Mouse (Mus musculus) erythroid progenitor cell, adult 5-6 weeks (primary cell): ENCODE data around the gene Prrg1. TPM values are rescaled to one million over a fixed set of nuclear protein-coding genes. Genes with fewer than 3 reads are reported as not detected.
"Not testable (repeated sequence)": the region's sequence is repeated elsewhere in the genome, so short reads cannot be mapped to it uniquely, and the experiment has no call there.

Experiments
- ATAC-seq: replicated peaks from 2 replicates; pipeline ENCODE4 v1.8.0; 2016; ENCODE audit warnings: moderate number of reproducible peaks, mild to moderate bottlenecking, moderate TSS enrichment, inconsistent platforms; ENCODE audit not compliant: poor library complexity, low FRiP score, severe bottlenecking
- total RNA-seq, 2 experiments: library from RNA; stranded (forward) in 1 of 2; stranded (reverse) in 1 of 2; fragments of 150-400 nt in 1 of 2; fragments of 186-747, 209-891 nt in 1 of 2; gene quantifications; 2 replicates each; pipeline versions ENCODE4 v1.2.3 to v1.2.4; 2015 to 2017; ENCODE audit warnings: low replicate concordance in 2 of 2

Gene Prrg1
- total RNA-seq (2015; ENCODE audit: low replicate concordance) (1.4 and 2.5 TPM in 2 replicates), total RNA-seq (2017; ENCODE audit: low replicate concordance) (1.7 and 2.2 TPM in 2 replicates)

DNA sequence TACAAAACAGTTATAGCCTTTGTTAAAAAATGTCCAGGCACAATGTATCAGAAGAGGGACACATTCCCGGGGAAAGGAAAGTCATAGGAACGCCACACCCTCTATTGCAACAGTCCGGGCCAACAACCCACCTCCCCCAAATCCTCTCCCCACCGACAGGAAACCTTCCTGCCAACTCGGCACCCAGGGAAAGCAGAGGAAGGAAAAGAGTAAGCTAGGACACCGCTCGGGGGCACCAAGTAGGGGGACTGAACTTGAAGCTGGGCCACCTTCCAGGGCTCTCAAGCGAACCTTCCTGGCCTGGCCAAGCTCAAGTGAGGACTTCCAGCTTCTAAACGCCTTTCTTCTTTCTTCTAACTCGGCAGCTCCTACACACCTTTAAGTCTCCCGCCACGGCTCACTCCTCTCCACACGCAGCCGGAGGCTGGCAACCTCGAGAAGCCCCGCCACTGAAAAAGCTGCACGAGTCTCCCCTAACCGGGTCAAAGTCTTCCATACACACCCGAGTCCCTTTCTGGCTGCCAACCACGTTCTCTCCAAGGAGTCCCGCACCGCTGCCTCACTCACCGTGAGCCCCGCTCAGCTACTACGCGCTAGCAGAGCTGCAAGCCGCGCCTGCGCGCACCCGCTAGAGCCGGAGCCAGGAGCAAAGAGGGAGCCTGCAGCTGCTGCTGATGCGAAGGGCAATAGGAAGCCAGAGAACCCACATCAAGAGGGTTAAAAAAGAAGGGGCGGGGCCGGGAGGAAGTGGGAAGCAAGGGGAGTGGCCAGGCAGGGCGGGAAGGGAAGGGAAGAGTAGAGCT, at the start of gene Prrg1:
TSS of gene Prrg1 (minus strand) at position 695 of the 803 bp plus-strand sequence.
- peak; percentile 88 for ATAC-seq

DNA sequence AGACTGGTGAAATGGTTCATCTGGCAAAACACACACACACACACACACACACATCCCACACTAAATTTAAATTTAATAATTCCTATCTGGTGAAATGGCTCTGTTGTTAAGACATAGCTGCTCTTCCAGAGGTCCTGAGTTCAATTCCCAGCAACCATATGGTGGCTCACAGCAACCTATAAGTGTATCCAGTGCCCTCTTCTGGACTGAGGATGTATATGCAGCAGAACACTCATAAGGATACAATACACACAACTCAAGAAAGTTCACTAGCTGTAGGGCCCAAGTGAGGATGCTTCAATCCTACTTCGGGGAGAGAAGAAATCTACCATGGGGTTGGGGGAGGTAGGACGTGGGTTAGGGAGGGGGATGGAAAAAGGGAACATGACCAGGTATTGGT, 22.1 kb upstream of the Prrg1 start:
- no peak for ATAC-seq

DNA sequence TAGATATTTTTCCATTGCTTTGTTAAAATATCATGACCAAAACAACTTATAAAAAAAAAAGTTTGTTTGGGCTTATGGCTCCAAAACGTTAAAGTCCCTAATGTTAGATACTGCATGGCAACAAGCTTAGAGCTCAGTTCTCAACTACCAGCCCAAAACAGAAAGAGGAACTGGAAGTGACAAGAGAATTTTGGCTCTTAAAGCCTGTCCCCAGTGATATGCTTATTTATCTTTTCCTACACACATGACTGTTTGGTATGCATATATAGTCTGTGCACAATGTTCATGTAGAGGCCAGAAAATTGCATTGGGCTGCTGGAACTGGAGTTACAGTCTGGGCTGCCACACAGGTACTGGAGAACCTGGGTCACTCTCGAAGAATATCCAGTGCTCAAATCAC, 9.4 kb upstream of the Prrg1 start:
- ATAC-seq, result no peak

DNA sequence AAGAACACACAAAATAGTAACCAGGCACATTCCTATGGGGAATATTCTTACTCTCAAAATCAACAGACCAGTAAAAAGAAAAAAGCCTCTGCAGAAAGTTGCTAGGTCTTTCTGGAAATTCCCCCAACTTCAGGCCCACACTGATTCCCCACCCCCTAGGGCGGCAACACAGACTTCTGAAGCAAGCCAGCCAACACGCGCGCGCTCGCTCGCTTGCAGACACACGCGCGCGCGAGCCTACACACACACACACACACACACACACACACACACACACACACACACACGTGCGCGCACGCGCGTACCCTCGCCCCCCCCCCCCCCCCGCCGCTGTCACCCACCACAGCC, 868 bp downstream of the Prrg1 start:
- no peak for ATAC-seq

DNA sequence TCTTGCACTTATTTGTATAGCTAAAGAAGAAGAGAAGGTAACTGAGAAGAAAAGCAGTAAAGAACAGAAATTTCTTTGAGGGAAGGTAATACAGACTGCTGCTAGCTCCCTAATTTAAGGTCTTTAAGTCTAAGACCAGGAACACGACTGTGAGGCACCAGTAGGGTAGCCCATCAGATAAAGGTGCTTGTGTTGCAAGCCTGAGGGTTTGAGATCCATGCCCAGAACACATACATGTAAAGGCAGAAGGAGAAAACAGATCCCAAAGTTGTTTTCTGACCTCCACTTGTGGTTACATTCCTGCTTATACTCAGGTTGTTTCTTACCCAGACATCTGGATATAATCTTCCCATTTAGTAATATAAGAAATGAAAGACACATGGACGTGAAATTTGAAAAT, 20.2 kb downstream of the Prrg1 start:
- ATAC-seq, result no peak

DNA sequence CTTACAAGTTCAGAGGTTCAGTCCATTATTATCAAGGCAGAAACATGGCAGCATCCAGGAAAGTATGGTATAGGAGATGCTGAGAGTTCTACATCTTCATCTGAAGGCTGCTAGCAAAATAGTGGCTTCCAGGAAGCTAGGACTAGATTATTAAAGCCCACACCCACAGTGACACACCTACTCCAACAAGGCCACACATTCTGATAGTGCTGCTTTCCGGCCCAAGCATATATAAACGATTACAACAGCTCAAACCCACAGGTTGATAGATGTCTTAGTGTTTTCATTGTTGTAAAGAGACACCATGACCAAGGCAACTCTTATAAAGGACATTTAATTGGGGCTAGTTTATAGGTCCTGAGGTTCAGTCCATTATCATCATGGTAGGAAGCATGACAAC, 30.3 kb downstream of the Prrg1 start:
- no peak for ATAC-seq

DNA sequence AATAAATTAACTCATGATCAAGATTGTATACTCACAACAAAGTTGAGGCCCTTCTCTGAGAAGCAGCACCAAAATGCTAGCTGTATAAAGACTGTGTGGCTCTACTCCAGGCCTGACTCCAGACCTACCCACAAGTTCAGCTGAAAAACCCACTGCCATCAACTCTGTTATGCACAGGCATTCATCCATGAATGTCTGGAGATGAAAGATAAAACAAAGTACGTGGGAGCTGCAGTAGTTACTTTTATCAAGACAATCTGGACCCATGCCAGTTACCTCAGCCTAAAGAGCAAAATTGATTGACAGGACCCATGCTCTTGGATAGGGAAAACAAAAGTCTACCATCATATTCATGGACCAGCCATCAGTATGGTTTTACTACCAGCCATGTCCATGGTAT, 31.0 kb downstream of the Prrg1 start:
- ATAC-seq, result peak; percentile 63; the same call in 1 of the 2 replicates

DNA sequence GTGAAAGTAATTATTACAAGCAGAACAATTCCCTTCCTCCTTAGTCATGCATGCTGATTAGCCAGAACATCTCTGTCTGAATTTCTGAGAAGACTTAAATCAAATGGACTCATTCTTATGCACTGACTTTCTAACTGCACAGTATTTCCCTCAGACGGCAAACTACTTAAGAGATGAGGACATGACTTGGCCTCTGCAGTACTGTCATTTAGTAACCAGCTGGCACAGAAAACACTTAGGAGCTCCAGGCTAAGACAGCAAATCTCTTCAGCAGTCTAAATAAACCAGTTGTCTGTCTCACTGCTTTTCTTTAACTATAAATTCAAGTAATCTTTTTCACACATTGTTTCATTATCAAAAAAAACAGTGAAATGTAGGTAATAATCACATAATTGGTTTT, 36.0 kb downstream of the Prrg1 start:
- no peak for ATAC-seq

DNA sequence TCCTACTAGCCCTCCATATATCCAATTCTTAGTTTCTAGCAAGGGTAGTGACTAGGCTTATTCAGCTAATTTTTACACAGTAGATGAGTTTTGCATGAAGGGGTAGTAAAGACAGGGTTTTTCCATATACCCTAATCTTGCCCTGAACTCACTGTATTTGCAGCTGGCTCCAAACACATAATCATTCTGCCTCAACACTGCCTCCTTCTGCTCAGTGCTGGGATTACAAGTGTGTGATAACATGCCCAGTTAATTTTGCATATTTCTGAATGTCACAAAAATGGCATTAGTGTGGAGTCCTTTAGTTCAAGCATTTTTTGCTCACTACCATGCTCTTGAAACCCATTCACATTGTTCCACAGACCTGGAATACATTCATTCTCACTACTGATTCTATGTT, 44.0 kb downstream of the Prrg1 start:
- ATAC-seq, result no peak

DNA sequence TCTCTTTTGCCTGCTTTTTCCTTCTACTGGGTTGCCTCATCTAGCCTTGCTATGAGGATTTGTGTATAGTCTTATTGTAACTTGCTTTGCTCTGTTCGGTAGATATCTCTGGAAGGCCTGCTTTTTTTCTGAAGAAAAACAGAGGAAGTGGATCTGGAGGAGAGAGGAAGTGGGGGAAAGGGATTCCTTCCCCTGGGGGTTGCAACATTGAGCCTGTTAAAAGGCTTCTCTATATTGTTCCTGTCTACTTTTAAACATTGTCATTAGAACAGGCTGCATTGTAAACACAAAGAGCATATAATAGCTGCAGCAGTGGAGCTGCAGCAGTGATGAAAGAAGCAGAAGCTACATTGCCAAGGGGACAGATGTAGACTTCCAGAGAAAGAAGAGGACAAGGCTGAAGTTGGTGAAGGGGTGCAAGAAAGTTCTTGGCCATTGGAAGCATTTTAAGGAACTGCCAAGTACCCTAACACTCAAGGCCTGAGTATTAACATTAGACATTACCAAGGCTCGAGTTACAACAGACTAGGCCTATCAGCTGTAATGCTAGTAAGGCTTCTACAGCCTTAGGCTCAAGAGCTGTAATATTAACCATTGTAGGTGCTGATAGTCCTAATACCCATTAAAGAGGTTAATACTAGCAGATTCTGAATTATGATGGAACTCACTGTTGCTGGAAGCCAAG, 44.9 kb downstream of the Prrg1 start:
- no peak for ATAC-seq

DNA sequence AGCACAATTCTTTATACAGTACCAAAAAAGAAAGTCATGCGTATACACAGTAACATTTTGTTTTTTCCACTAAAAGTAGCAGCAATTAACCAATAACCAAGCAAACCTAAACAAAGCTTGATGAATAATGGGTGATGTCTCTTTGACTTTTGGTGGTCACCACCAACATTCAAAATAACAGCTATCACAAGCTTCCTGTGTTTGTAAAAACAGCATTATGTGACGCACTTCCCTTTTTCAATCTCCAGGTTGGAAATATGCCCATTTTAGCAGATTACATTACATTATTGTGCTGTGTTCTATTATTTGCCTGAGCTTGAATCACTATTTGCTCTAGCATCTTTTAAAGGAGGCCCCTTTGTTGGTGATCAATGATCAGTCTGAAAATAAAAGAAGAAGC, 65.4 kb downstream of the Prrg1 start:
- no peak for ATAC-seq

DNA sequence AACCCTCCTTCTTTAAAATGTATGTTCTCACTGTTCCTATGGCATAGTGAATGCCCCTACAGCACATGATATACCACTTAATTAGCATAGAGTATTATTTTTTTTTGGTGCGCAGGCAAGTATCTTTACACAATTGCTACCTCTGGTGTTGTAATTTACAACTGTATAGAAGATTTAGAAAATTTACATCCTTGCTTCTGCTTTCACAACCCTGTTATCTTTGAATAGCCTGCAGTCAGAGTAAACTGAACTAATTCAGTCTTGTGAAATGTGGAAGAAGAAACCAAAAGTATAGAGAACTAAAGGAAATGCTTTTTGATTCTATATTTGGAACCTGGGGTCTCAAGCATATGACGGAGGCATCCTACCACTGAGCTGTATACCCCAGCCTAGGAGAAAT, 100.7 kb downstream of the Prrg1 start:
- no peak for ATAC-seq

DNA sequence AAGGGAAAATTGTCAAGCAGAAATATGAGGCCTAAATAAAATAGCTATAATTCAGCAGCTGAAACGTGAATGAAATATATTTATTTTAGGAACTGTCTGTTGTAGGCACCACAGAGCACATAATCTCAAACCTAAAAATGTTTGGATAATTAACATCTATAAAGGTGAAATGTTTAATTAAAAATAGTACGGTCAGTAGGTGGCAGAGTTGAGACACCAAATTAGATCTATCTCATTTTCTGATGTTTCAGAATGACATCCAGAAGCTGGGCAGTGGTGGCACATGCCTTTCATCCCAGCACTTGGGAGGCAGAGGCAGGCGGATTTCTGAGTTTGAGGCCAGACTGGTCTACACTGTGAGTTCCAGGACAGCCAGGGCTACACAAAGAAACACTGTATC, 104.0 kb downstream of the Prrg1 start:
- ATAC-seq, result no peak

DNA sequence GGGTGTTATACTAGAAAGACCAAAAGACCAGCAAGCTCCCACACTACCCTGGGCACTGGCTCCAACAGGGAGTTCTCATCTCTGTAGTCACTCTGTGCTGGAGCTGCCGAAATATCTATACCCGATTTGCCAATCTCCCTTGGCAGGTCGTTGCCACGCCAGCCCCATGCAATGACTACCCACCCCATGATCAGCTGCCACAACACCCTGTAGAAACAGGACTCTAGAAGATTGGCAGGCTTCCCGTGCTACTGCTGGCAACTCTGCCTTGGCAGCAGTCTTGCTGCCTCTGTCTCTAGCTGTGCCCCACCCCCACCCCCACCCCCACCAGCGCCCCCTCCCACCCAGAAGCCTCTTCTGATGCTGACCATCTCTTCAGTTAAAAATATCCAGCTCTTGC, 149.3 kb downstream of the Prrg1 start:
- ATAC-seq, result no peak

DNA sequence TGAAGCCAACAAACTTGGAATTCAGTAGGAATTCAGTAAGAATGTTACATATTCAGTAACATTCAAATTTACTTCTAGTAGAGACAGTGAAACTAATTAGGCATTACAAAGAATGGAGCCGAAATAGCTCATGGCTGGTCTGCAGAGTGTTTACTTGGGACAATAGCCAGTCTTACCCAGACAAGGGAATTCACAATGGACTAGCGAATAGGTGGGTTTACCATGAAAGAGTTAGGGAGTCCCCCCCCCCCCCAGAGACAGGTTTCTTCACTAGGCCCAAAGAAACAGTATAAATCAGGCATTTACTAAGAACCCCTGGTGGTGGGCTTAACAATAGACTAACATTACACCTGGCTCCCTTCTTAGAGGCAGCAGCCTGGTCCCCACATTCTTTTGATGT, 180.3 kb downstream of the Prrg1 start:
- ATAC-seq, result not testable (repeated sequence)

Other genes starting within 250 kb of the Prrg1 start
- gene 4930480E11Rik, start 214.3 kb downstream of the Prrg1 start, total RNA-seq (2015; ENCODE audit: low replicate concordance), result not detected in 2 replicates
- not detected in 2 replicates for gene 4930480E11Rik, start 214.3 kb downstream of the Prrg1 start, total RNA-seq (2017; ENCODE audit: low replicate concordance)
- not detected in 2 replicates for gene Fam47c, start 153.9 kb upstream of the Prrg1 start, total RNA-seq (2015; ENCODE audit: low replicate concordance)
- not detected in 2 replicates for gene Fam47c, start 153.9 kb upstream of the Prrg1 start, total RNA-seq (2017; ENCODE audit: low replicate concordance)